Mouse (Mus musculus): ENCODE results near the gene Cebpzos. TPM values are rescaled to one million over a fixed set of nuclear protein-coding genes. Genes with fewer than 3 reads are reported as not detected.

Gene Cebpzos
- total RNA-seq (2021): 10 to 100 TPM; 41.6 to 52.5 TPM

GRCm38 (mm10) chr17:78916369-78916813 lies at the start of gene Cebpzos:
Gene Cebpzos (plus strand): TSS chr17:78916500.
- DNase-seq: peak; percentile 87 to 89

GRCm38 (mm10) chr17:78873886-78874285 lies 42.4 kb upstream of the Cebpzos start:
- intact Hi-C loops (cut with DNase I): no loop called here
- DNase-seq: no peak

More at GRCm38 (mm10) chr17:78916369-78916813, at the start of gene Cebpzos:
- intact Hi-C loops (cut with DNase I): loop anchor here (5.0 kb wide), 1 partner anchor 79 kb away; the partner anchor contains the start of genes Gpatch11 and Heatr5b

DNA sequence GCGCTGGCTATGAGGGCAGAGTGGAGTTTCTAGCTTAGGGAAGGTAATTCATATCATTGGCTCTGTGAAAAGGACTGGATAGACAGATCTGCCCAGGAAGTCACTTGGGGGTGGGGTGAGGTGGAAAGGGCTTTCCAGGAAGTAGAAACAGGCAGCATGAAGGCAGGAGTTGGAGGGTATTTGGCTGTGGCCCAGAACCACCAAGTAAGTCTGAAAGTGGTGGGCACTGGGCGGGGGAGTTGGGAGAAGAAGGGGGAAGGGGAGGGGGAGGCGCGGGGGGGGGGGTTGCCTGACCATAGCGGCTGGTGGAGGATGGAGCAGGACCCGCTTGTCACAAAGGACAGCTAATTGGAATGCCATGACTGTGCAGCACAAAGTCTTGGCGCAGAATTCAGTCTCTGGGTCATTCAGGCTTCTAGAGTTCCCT lies 34.4 kb upstream of the Cebpzos start:
- intact Hi-C loops (cut with DNase I): no loop called here

GRCm38 (mm10) chr17:78882401-78883112 lies 33.7 kb upstream of the Cebpzos start, which contains the start of gene Eif2ak2:
Gene Eif2ak2 (minus strand): TSS chr17:78882573.
- DNase-seq: peak; percentile 89
- intact Hi-C loops (cut with DNase I): no loop called here

More for the DNA sequence above, 34.4 kb upstream of the Cebpzos start:
- DNase-seq: peak in 1 of 2 experiments; percentile 32

DNA sequence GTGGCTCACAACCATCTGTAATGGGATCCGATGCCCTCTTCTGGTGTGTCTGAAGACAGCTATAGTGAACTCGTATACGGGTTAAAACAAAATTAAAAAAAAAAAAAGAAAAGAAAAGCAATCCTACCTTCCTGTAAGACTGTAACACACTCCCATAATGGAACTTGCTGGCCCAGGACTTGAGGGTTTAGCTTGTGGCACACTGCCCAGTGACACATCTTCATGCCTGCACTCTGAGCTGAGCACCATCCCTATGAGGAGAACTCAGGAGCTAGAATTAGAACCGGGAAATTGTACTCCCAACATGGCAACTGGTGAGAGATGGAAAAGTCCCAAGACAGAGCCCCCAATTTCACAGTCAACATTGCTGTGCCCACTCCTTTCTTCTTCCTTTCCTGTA lies 33.0 kb upstream of the Cebpzos start:
- DNase-seq: no peak
- intact Hi-C loops (cut with DNase I): no loop called here

- no peak for DNase-seq
- intact Hi-C loops (cut with DNase I): no loop called here
These were observed 30.8 kb upstream of the Cebpzos start for GRCm38 (mm10) chr17:78885286-78886065.

DNA sequence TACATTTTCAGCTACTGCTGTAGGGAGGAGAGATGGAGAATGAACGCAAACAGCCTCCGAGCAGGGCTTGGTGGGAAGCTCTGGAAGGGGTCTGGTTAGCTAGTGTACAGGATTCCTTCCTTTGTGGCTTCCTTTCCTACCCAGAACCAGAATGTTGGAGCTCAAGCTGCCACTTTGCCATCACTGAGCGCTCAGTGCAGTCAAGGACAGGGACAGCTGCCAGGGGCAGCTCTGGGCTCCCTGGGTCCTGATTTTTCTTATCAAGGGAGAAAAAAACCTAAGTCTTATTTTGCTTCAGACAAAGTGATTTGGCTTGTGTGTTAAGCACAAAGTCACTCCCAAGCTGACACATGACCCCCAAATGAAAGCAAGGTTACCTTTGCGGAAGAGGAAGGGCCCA lies 27.7 kb upstream of the Cebpzos start:
- no peak for DNase-seq
- intact Hi-C loops (cut with DNase I): no loop called here

DNA sequence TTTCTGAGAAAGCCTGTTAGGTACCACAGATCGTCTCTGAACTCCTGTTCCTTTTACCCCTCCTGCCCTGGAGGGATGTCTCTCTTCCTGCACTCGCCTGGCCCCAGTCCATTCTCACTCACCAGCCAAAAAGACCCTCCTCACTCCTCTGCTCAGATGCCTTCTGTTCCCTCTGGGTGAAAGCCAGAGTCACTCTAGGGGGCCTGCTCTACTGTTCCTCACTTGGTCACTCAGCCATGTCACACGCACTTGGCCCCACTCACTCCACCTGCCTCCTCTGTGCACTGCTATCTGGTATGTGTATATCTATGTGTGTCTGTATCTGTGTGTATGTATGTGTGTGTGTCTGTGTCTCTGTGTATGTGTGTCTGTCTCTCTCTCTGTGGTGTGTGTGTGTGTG lies 27.1 kb upstream of the Cebpzos start:
- DNase-seq: no peak
- intact Hi-C loops (cut with DNase I): no loop called here

- intact Hi-C loops (cut with DNase I): no loop called here
- no peak for DNase-seq
These were observed 25.3 kb upstream of the Cebpzos start for GRCm38 (mm10) chr17:78891020-78891419.

GRCm38 (mm10) chr17:78894991-78895390 lies 21.3 kb upstream of the Cebpzos start:
- no peak for DNase-seq
- intact Hi-C loops (cut with DNase I): no loop called here

GRCm38 (mm10) chr17:78895394-78895793 lies 20.9 kb upstream of the Cebpzos start:
- intact Hi-C loops (cut with DNase I): no loop called here
- DNase-seq: peak; percentile 58 to 74

DNA sequence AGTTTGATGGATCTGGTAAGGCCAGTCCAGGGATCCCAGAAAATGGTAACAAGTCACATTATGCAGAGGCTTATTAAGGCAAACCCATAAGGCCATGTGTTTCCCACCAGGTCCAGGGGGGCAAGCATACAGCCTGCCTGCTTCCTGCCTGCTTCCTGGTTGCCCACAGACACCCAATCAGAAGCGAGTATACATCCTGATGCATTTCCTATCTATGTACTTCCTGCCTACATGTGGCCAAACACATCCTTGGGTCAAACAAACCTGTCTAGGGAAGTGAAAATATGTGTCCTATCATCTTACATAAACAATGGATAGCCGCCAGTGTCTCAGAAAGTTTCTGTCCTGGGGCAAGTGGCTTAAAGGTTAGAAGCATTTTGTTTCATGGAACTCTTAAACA lies 13.1 kb upstream of the Cebpzos start:
- no peak for DNase-seq

DNA sequence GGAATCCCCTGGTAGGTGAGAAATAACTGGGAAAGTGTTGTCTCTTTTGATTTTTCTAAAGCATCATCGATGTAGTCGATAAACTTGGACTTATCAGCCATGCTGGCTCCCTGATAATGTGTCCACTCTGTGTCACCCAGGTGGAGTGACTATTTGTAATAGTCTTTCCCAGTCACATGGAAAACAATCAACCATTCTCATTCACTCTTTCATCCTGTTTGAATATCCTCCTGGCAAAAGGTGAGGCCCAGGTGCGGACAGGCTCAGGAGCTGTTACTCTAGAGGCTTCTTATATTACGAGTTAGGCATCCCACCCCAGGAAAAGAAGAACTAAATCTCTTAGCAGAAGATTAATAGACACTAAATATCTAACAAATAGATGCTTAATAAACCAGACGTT lies 9.4 kb upstream of the Cebpzos start, which contains the start of gene Sult6b1:
TSS of gene Sult6b1 (minus strand) at position 101 of the 400 bp plus-strand sequence.
- no peak for DNase-seq
- intact Hi-C loops (cut with DNase I): no loop called here

More for the DNA sequence above, 13.1 kb upstream of the Cebpzos start:
- intact Hi-C loops (cut with DNase I): no loop called here

DNA sequence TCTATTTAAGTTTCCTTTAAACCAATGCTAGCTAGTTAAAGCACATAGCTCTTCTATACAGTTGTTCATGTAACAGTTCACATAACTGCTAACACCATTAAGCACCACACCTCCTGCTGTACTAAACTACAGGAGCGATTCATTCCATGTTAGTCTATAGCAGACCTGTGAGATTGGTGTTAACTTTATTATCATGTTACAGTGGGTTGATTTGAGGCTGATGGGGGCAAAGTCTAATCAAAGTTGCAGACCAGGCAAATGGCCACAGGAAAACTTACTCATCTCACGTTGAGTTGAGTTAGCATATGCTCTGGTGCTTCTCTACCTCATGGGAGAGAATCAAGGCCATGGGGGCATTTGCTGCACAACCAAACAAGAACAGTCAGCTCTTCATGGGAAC lies 6.9 kb upstream of the Cebpzos start:
- no peak for DNase-seq
- intact Hi-C loops (cut with DNase I): no loop called here

DNA sequence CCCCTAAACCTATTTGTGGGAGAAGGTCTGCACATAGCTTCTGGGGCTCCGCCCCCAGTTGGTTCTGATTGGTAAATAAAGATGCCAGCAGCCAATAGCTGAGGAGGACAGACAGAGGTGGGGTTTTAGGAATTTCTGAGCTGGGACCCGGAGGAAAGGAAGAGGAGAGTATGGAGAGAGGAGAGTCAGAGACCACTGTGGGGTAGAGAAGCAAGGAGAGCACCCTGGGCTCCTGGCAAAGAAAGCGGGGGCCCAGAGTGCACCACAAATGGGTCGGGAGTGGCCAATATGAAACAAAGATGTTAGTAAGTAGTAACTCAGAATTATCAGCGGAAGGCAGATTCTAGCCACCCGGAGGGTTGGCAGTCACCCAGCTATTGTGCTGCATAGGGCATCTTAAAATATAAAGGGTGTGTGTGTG lies 3.4 kb upstream of the Cebpzos start:
- peak; percentile 30 to 37 for DNase-seq
- intact Hi-C loops (cut with DNase I): no loop called here

DNA sequence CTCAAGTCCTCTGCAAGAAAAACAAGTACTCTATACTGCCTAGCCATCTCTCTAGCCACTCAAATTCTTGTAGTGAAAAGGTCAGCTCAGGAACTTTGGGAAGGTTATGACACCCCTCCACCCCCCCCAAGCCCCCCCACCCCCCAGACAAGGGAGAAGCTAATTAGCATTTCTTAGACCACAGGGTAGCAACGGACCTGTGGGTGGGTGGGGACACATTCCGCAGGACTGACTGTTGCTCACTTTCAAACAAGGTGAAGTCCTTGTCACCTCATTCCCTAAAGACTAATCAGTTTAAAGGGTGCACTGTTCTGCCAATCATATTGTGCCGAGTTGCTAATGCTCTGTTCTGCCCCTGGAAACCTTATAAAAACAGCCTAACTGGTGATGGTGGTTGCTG lies 2.4 kb upstream of the Cebpzos start:
- DNase-seq: no peak
- intact Hi-C loops (cut with DNase I): no loop called here

GRCm38 (mm10) chr17:78915772-78916171 lies 528 bp upstream of the Cebpzos start:
- intact Hi-C loops (cut with DNase I): loop anchor here (5.0 kb wide), 1 partner anchor 78 kb away; the partner anchor contains the start of genes Gpatch11 and Heatr5b

DNA sequence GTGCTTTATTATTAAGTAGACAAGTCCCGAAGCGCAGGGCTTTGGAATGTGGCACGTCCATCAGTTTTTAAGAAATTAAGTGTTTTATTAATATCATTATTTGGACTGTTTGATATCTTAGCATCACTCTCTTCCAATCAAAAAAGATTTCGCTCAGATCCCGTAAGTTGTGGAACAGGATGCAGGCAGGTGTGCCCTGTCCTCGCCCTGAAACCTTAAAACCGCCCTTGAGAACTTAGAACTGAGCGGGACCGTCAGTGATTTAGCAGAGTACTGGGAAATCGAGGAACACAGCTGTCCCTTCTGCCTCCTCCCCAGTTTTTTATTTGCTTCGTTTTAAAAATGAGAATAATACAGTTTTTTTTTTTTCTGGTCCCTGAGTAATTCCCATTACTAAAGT lies 599 bp downstream of the Cebpzos start:
- intact Hi-C loops (cut with DNase I): loop anchor here (5.0 kb wide), 1 partner anchor 80 kb away; the partner anchor contains the start of genes Gpatch11 and Heatr5b
- DNase-seq: no peak

More at GRCm38 (mm10) chr17:78915772-78916171, 528 bp upstream of the Cebpzos start:
- DNase-seq: no peak

DNA sequence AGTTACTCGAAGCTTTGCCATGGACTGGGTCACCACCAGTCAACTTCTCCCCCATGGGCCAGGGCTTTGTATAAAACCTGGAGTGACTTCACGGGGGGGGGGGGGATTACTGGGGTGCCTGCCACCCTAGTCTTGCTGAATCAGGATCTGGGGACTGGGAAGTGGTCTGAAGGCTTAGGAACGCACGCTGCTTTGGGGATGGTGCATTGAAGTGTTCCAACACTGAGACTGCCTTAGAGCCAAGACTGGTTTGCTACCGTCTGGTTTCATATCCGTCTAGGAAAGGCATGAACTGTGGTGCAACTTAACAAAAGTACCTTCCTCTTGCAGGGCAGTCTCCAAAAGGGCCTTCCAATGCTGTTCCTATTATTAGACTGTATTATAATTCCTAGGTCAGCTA lies 1.4 kb downstream of the Cebpzos start:
- intact Hi-C loops (cut with DNase I): loop anchor here (5.0 kb wide), 1 partner anchor 80 kb away; the partner anchor contains the start of genes Gpatch11 and Heatr5b

DNA sequence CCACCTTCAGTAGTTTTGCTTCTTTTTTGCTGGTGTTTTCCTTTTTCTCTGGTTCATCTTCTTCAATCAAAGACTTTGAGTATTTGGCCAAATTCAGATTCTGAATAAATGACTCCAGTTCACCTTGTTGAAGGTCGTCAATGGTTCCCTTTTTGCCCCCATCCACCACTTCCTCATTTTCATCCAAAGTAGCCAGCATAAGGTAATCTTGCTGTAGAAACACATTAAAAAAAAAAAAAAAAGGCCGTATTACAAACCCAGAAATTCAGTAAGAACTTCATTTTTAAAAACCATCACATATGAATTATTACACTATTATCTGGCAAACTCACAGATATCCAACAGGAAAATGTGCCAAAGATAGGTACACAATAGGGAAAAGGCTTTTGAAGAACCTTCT lies 19.6 kb downstream of the Cebpzos start:
- intact Hi-C loops (cut with DNase I): no loop called here
- no peak for DNase-seq

More for the DNA sequence above, 1.4 kb downstream of the Cebpzos start:
- no peak for DNase-seq
